Mouse (Mus musculus) heart, postnatal 10 days (tissue): ENCODE measurements at regions not wholly inside any gene's neighbourhood (a gene's known extent, or its start where the extent isn't known, plus 50 kb on each side); places are given as distances from the start of the nearest gene placed in this dataset.
"Not testable (repeated sequence)": the region's sequence is repeated elsewhere in the genome, so short reads cannot be mapped to it uniquely, and the experiment has no call there.

Experiments
- DNase-seq, 2 experiments: peaks; one replicate each; pipeline ENCODE4 v3.0.0; 2021
- intact Hi-C: fragments of 180-260 bp; cut with DNase I; formaldehyde crosslinking; loops from one replicate; pipeline ENCODE4 v1.15.1; 2025

DNA sequence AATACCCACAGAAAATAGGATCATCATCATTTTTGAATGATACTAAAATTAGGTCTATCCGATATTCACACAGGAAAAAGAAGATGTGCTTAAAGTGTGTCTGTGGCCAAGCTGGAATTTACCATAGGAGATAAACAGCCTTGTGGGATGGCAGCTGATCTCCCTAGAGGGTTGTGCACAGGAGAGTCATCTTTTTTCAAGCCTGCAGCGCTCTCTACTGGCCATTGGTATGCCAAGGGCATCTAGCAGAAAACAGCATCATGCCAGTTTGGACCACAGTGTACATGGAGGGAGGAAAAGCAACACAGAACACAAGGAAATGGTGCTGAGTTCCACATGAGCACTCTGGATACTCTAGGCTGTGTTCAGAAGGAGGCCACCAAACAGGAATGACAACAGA is 74.1 kb upstream of the Diaph3 start:
- intact Hi-C loops: no loop called here
- peak; percentile 59 to 60 for DNase-seq

DNA sequence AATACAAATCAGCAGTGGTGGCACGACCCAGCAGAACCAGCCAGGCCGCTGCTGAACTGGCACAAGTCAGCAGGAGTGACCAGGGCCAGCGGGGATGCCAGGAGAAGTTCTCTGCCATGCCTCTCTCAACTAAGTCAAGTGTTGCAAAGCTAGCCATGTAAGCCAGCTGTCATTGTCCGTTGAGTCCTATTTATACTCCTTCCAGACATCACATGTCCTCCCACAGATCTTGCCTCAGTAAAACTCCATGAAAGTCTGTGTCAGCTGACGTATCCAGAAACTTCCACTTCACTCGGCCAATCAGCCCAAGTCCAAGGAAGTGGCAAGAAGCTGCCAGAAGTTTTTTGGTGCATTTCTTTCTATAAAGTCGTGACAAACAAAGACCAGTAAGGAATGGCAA is 76.0 kb upstream of the Diaph3 start:
- intact Hi-C loops: no loop called here

DNA sequence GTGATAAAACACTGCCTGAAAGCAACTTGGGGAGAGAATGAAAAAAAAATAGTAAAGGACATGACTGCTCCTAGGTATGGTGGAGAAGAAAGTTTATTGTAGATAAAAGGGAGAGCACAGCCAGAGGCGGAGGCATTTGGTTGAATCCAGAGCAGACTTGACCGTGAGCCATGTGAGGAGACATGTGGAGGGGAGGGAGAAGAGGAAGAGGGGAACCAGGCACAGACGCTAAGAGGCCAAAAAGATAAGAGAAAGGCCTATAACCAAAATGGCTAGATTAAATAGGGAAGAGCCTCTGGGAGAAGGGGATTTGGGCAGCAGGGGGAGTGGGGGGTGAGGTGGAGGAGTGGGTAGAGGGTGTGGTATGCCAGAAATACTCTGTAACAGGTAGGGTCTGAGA is 78.9 kb upstream of the Diaph3 start:
- DNase-seq: no peak
- intact Hi-C loops: no loop called here

More for the DNA sequence above, 76.0 kb upstream of the Diaph3 start:
- no peak for DNase-seq

DNA sequence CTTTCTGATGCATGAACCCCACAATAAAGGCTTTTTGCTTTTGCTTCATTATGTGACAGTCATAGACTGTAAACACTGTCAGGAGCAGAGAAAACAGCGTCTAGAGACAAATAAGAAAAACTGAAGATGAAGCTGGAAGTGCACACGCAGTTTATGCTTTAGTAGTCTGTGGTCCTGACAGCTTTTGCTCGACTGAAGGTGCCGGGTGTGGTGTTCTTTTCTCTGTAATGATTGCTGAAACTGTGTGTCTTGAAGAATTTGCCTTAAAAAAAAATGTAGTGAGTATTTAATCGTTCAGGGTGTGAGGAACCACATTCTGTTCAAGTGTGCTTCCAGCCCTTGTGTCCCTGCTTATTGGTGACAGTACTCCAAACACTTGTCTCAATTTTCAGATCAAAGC is 83.8 kb upstream of the Diaph3 start:
- intact Hi-C loops: no loop called here
- no peak for DNase-seq

DNA sequence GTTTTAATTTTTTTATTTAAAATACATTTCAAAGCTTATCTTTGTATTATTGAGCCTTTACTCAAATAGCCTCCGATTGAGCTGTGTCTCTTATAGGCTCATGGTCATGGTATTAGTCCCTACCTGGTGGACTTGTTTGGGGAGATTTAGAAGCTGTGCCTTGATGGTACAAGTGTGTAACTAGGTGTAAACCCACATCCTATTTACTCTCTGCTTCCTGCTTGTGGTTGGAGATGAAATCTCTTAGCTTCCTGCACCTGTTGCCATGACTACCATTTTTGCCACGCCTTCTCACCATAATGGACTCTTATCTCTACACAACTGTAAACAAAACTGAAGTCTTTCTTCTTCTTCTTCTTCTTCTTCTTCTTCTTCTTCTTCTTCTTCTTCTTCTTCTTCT is 108.2 kb upstream of the Diaph3 start:
- intact Hi-C loops: no loop called here
- no peak for DNase-seq

DNA sequence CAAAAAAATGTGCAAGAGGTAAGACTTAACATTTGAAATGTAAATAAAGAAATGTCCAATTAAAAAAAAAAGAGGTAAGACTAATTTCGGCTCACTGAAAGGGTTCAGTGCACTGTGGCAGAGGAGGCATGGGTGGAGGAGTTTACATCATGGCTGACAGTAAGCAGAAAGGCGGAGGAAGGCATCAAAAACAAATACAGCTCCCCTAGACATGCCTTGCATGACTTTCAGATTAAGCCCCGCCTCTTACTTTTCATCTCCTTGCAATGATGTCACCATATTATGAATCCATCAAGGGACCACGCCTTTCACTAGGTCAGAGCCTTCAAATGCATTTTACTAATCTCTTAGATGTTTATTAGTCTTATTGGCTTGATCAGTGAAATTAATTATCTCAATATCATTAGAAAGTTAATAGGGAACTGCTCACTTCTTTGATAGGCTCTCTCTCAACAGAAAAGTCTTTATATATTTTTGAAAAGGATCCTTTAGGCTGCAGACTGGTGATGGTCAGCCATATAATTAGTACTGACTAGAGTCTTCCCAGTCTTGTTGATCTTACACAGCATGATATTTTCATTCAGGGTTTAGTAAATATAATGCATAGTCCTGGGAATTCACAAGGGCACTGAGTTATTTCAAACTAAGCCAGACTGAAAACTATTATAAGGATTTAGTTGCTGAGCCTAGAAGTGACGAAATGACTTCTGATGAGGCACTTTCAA is 114.6 kb upstream of the Diaph3 start:
- DNase-seq: no peak
- intact Hi-C loops: no loop called here

DNA sequence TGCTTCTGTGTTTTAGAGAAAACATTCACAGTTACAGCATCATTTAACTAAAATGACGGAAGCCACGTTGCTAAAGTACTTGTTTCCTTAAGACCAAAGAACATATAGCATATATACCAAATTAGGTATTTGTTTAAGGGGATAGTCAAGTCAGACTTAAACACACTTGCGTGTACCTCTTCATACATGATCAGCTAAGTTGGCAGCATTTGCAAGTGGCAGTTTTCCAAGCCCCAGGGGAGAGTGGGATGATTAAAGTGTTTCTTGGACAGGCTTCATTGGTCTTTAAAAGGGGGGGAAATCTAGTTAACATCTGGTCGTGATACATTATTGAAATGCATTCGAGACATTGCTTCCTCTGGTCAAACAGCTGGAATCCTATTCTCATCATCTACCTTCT is 120.7 kb upstream of the Diaph3 start:
- DNase-seq: no peak

DNA sequence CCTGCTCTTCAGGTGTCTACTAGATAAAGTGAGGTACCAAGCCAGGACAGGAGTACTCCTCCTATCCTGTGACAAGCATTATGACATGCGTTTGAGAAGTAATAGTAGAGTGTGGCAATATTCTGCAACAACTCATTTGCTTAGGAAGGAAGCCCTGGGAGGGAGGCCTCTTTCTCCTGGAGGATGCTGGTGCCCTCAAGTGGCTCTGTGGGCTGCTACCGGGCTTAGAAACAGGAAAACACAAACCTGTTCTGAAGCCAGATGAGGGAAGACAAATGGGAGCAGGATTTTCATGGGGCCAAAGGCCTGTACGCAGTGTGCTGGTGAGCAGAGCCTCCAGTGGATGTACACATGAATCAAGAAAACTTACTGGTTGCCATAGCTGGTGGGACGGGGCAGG is 123.8 kb upstream of the Diaph3 start:
- intact Hi-C loops: no loop called here
- DNase-seq: no peak

More for the DNA sequence above, 120.7 kb upstream of the Diaph3 start:
- intact Hi-C loops: no loop called here

DNA sequence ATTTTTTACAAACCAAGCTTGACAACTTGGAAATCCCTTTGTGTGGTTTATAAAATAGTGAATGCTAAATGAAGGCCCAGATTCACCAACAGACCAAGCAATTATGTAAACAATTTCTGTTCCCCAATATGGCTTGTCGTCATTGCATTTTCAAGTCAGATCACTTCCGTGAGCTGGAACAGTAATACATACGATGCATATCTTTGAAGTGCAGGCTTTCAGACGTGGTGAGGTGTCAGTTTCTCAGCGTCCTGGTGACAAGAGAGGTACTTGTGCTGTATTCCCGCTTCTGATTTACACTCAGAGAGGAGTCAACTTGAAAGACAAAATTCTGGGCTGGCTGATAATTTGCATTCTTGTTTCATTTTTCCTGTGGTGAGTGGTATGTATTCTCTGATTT is 125.3 kb upstream of the Diaph3 start:
- intact Hi-C loops: no loop called here
- no peak for DNase-seq

DNA sequence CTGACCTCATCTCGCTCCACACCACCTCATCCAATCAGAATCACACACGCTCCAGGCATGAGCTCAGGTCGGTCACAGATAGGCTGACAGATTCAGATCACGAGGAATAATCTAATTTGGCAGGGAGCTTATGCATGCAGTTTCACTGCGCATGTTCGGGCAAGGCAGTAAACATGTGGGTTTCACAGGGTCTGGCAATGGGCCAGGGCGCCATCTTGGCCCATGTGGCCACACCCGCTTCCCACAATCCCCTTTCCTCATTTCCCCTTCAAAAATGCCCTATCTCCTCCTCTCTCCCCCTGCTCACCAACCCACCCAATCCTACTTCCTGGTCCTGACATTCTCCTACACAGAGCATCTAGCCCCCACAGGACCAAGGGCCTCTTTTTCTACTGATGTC is 127.2 kb upstream of the Tdrd3 start:
- intact Hi-C loops, DNase-seq: not testable (repeated sequence)

DNA sequence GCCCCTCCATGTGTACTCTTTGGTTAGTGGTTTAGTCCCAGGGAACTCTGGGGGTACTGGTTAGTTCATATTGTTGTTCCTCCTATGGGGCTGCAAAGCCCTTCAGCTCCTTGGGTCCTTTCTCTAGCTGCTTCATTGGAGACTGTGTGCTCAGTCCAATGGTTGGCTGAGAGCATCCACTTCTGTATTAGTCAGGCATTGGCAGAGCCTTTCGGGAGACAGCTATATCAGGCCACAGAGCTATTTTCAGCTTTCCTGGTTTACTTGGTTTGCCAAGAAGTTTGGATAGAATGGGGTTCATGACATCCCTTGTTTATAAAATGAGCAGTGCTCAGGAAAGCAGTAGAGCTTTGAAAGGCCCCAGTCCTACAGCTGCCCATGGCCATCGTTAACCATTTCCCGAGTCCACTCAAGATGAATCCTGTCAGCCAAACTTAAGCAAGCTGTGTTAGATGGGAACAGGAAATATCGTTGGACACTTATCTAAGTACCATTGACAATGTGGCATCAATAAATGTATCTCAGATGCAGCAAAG is 126.7 kb upstream of the Tdrd3 start:
- no peak for DNase-seq
- intact Hi-C loops: no loop called here

DNA sequence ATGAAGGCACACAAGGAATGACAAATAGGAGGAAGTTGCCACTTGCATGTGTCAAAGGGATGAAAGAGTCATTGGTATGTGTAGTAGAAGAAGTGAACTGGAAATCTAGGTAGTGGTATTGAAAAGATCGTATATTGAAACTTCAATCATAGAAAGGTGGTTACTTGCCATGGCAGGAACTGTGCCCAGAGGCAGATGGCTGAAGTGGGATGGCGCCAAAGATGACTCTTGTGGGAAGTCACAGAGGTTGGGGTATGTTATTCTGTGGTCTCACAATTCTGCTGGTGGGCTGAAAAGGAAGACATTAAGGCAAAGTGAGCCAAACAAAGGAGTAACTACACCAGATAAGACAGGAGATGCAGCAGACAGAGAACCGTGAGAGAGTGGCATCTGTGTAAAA is 121.2 kb upstream of the Tdrd3 start:
- no peak for DNase-seq
- intact Hi-C loops: no loop called here

DNA sequence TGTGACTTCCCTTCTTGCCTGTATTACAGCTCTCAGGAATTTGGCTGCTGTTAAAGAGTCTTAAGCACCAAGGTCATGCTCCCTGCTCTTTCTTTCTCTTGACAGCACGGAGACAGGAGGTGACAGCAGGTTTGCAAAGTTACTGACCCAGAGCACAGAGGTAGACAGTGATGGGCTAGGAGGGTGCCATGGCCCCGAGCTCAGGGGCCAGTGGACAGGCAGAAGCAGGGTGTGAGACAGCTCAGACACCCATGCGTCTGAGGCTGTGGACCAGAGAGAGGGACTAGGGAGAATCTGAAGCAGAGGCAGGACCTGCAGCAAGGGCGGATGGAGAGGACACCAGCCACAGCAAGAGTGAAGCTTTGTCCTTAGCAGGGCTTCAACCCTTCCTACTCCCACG is 119.3 kb upstream of the Tdrd3 start:
- DNase-seq: no peak
- intact Hi-C loops: no loop called here

DNA sequence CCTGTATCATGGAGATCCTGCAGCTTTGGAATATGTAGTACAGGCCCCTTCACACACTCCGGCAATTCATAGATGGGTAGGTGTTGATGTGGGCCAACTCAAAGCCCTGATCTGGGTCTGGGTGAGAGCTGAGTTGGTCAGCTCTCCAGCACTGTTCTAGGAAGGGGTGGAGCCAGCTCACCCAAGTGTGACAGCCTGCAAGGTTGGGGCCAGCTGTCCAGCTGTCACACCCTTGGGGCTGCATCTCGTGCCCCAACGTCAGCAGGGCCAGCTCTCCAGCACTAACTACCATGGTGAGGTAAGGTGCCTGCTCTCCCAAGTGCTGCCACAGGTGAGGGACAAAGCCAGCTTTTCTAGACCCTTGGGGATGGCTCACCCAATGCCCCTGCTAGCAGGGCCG is 115.6 kb upstream of the Tdrd3 start:
- no peak for DNase-seq
- intact Hi-C loops: no loop called here

DNA sequence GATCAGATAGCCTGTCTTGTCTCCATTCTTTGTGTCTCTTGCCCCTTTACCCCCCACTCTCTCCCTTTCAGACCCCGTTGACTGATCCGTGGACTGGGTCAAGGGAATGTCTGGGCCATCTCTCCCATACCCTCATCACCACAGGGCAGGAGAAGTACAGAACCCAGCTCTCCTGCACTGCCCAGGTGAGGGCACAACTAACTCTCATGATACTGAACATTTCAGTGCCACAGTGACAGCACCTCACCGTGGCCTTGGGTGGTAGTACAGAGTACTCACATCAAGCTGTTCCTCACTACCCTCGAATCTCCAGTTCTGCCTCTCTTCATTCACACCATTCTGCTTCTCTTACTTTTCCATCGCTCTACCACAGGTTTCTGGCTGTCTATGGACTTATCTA is 114.9 kb upstream of the Tdrd3 start:
- DNase-seq: no peak
- intact Hi-C loops: no loop called here

DNA sequence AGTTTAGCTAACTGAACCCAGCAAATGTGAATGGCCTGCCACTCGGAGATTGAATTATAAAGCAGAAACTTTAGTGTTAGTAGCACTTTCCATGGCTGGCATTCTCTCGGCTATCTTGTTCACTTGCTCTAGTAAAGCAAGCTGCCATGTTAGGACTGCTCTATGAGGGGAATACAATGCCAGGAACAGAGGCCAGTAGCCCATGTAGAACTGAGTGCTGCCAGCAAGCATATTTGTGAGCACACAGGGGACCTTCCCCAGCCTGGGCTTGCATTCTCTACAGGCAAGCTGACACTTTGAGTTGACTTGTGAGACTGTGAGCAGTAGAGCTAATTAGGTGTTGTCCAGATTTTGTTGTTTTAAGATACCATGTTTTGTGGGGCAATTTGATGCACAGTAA is 111.0 kb upstream of the Tdrd3 start:
- intact Hi-C loops: no loop called here
- DNase-seq: no peak

DNA sequence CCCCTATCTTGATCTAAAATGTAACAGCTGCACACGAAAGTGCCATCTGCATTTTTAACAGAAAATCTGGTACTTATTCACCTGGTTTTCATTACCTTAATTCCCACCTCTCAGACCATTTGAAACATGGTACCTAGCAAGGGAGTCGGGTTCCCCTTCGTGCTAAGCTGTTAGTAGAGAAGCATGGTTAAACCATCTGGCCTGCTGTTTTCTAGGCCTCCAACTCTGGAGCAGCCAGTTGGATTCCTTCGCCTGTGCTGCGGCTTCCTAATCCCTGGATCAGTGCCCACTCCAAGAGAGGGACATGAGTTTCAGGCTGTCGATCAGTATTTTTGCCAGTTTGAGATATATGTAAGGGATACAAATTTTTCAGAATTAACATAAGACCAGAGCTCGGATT is 110.4 kb upstream of the Tdrd3 start:
- no peak for DNase-seq
- intact Hi-C loops: no loop called here

DNA sequence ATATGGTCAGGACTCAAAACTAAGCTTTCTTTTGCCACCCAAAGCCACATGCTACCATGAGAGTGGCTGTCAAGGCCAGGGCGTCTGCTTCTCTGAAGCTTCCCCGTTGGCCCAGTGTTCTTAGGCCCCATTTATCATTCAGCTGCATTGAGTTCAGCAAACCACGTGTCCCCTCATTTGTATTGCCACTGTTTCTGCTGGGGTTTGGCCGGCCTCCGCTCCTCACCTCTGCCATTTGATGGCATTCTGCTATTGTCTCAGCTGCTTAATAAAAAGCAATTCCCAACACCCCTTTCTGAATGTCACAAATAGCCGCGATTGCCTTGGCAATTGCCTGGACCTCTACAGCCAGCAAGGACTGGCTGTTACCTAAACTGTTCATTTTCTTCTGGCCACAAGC is 108.4 kb upstream of the Tdrd3 start:
- intact Hi-C loops: no loop called here
- DNase-seq: no peak

DNA sequence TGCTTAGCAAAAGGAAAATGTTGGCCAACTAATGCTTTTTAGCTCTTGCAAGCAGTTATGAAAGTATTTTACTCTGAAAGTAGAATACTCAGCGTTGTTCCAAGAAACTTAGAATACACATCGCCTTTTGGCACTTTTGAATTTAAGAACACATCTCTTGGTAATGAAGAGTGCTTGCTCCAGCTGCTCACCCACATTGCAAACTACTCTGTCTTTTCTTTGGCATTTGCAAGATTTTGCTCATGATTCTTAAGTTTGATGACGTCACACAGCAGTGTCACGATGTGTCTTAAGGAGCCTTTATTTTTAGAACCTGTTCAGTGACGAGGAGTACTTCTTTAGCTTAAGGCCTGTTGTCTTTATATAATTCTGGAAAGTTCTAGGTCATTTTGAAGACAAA is 104.1 kb upstream of the Tdrd3 start:
- intact Hi-C loops: loop anchor here (5.0 kb wide), 1 partner anchor 630 kb away; no protein-coding TSS in a partner anchor
- DNase-seq: no peak

DNA sequence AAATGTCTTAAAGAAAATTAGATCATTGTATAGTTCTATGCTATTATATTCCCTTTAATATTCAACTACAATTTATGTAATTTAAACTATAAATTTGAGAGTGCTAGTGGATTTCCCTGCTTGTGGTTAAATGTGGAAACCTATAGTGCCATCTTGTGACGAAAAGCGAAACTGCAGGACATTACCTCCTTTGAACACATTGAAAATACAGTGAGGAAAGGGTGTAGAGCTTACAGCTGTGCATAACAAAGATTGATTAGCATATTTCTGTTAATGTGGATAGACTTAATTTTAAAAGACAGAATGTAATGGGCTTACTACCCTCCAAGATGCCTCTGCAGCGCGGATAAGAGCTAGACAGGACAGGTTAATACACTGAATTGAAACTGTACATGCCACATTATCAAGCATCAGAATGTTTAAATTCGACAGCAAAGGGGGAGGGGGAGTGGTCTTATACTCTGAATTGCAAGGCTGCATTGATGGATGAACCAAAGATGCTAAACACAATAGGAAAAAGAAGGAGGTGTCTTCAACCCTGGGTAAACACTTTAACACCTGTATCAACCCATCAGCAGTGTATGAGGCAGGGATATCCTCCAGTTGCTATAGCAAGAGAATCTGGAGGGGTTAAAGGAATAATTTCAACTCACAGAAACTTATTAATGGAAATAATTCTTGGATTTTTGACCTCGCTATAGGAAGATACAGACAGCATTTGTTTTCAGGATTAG is 101.3 kb upstream of the Tdrd3 start:
- DNase-seq: peak; percentile 58 to 71
- intact Hi-C loops: loop anchor here (2.0 to 5.0 kb wide), 2 partner anchors 138 to 633 kb away; no protein-coding TSS in a partner anchor

DNA sequence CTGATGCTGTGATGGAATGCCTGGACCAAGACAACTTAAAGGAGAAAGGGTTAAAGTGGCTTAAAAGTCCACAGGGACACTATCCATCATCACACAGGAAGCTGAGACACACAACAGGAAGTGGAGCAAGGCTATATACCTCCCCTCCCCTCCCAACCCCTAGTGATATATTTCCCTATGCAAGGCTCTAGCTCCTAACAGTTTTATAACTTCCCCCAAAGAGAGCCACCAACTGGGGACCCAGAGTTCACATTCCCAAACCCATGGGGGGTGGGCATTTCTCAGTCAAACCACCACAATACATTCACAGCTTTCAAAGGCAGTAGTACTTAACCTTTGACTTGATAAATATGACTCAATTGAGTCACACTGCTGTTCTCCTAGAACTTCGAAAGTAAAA is 88.6 kb upstream of the Tdrd3 start:
- DNase-seq: no peak
- intact Hi-C loops: no loop called here

DNA sequence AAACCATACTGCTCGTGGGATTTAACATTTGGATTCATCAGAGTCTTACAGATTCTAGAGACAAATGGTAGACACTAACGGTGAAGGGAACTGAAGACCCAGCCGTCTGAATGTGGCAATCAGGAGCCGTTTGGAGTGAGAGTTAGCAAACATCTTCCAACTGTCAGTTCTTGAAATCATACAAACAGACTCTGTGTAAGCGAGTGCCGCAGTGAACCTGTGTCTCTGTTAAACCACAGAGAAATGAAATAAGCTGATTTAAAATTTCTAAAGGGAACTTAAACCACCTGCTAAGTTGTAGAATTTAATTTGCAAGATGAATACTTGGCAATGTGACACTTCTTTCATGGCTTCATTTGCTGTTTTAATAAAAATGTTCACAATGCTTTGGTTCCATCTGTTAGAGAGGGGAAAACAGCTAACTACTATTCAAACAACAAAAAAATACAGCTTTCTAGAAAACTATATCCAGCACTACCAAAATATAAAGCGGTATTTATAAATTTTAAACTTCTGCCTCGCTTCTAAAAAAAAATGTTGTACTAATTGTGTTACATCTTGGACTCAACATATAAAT is 78.4 kb upstream of the Tdrd3 start:
- intact Hi-C loops: no loop called here
- DNase-seq: no peak
